Mouse (Mus musculus) forebrain, embryonic 12.5 days (tissue): ENCODE measurements around the gene Chrdl2. TPM values are rescaled to one million over a fixed set of nuclear protein-coding genes. Genes with fewer than 3 reads are reported as not detected.
"Not testable (repeated sequence)": the region's sequence is repeated elsewhere in the genome, so short reads cannot be mapped to it uniquely, and the experiment has no call there.

Experiments
- ATAC-seq: fragments of 200-750 bp; cut with Nextera tagmentation; 2 replicates; pipeline ENCODE4 v1.8.0; 2017; ENCODE audit warnings: moderate TSS enrichment; ENCODE audit not compliant: low FRiP score
- H3K27ac ChIP-seq: fragments of 300-500 bp; sonication (generic); 2 replicates; pipeline ENCODE4 v1.5.1; 2016; ENCODE audit warnings: mild to moderate bottlenecking
- H3K27me3 ChIP-seq: fragments of 300-500 bp; sonication (generic); 2 replicates; pipeline ENCODE4 v1.6.1; 2016; ENCODE audit warnings: mild to moderate bottlenecking
- H3K36me3 ChIP-seq: fragments of 300-500 bp; sonication (generic); replicated peaks from 2 replicates; pipeline ENCODE4 v1.6.1; 2016; ENCODE audit warnings: mild to moderate bottlenecking
- H3K4me1 ChIP-seq: fragments of 300-500 bp; sonication (generic); 2 replicates; pipeline ENCODE4 v1.6.1; 2016
- H3K4me2 ChIP-seq: fragments of 300-500 bp; sonication (generic); 2 replicates; pipeline ENCODE4 v1.6.1; 2016; ENCODE audit warnings: mild to moderate bottlenecking, moderate library complexity
- H3K4me3 ChIP-seq: fragments of 300-500 bp; sonication (generic); replicated peaks from 2 replicates; pipeline ENCODE4 v1.5.1; 2016; ENCODE audit warnings: mild to moderate bottlenecking
- H3K9ac ChIP-seq: fragments of 300-500 bp; sonication (generic); 2 replicates; pipeline ENCODE4 v1.6.1; 2016; ENCODE audit warnings: mild to moderate bottlenecking
- H3K9me3 ChIP-seq: fragments of 300-500 bp; sonication (generic); 2 replicates; pipeline ENCODE4 v1.6.1; 2016
- WGBS: fragments of 180-500 bp; shearing (Covaris S2); methylation state at CpG from one replicate; pipeline ENCODE4 v1.1.7; 2016; 5-methylcytosine and 5-hydroxymethylcytosine counted together
- polyA plus RNA-seq: library from polyadenylated mRNA; unstranded; fragments of >200 nt; fragmentation: Nextera tagmentation; extraction: Ambion mirVana; gene quantifications from 2 replicates; pipeline ENCODE4 v1.2.1, GENCODE M21; 2016

Gene Chrdl2
- polyA plus RNA-seq, 1 experiment from 2014 or later, result 0.20 TPM

- H3K27ac ChIP-seq, H3K36me3 ChIP-seq, H3K9me3 ChIP-seq, H3K9ac ChIP-seq, H3K4me3 ChIP-seq, ATAC-seq, H3K4me1 ChIP-seq, H3K27me3 ChIP-seq, H3K4me2 ChIP-seq: not testable (repeated sequence)
- 93% methylated on average over 2 of the region's 2 CpGs for WGBS
Measured at GRCm38 (mm10) chr7:100052991-100053390, 47.0 kb downstream of the Chrdl2 start.

DNA sequence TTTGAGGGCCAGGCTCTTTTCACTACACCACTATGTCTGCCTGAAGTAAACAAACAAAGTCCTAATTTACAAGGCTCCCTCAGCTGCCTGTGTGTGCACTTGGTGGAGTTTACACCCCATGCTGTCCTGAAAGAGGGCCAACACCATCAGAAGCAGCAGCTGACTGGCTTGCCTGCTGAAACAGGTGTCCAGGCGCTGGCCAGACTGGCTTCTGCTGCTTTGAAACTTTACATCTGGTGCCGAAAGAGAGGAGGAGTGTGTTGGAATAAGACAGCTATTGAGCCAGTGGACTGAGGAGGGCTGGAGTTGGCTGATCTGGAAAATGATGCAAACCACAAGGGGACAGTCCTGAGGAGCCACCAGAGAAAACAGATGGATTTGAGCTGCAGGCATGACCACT is 68.0 kb downstream of the Chrdl2 start:
- H3K36me3 ChIP-seq, result peaks cover 8% of the 10 kb centered on the region
- no peaks in the 10 kb centered on the region for H3K4me1 ChIP-seq
- no peak overlapping the region for H3K4me2 ChIP-seq
- no peaks in the 10 kb centered on the region for H3K27me3 ChIP-seq
- ATAC-seq, result no peak
- 95% methylated on average over 2 of the region's 2 CpGs for whole genome bisulfite sequencing
- H3K9ac ChIP-seq, result no peak overlapping the region
- no peak overlapping the region for H3K4me3 ChIP-seq
- H3K27ac ChIP-seq, result no peak overlapping the region
- H3K9me3 ChIP-seq, result no peaks in the 10 kb centered on the region

DNA sequence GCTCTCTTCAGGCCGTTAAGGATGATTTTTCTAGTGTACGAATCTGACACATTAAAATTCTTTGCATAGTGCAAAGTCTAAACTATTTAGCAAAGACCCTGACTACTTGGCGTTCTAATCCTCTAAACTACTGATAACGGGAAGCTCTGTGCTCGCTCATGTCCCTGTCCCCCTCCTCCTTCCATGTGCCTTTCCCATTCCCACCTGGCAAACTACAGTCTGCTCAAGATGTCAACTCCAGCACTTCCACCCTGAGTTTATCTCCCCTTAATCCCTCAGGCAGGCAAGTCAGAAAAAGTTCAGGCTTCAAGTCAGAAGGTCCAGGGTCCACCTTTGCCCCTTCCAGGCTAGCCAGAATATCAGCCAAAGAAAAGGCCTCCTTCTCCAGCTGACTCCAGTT is 70.3 kb downstream of the Chrdl2 start:
- Histone ChIP-seq H3K9ac (no peak overlapping the region), H3K4me2 (no peak overlapping the region), H3K27me3 (no peaks in the 10 kb centered on the region), H3K27ac (no peak overlapping the region), H3K9me3 (no peaks in the 10 kb centered on the region), H3K4me1 (no peaks in the 10 kb centered on the region), H3K4me3 (no peak overlapping the region), H3K36me3 (peaks cover 18% of the 10 kb centered on the region)
- ATAC-seq, result no peak
- 91% methylated on average over 5 of the region's 5 CpGs for WGBS

DNA sequence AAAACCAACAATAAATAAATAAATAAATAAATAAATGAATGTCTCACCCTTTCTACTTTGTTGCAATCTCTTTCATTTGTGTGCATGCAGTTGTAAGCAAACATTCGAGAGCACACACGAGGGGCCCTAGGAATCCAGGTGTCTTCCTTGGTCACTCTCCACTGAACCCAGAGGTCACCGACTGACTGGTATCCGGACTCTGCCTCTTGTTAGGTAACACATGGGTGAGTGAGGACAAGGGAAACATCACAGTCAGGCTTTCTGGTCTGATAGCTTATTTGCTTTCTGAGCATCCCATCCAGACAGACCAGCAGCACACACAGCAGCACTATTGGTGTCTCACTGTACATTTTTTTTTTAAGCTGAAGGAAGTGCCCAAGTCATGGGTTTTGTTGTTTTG is 71.1 kb downstream of the Chrdl2 start:
- 91% methylated on average over 4 of the region's 4 CpGs for WGBS
- peaks cover 21% of the 10 kb centered on the region for H3K36me3 ChIP-seq

GRCm38 (mm10) chr7:100080087-100080781 is 74.3 kb downstream of the Chrdl2 start:
- no peak overlapping the region for H3K9ac ChIP-seq
- no peaks in the 10 kb centered on the region for H3K27me3 ChIP-seq
- no peak overlapping the region for H3K4me3 ChIP-seq
- no peak for ATAC-seq
- no peak overlapping the region for H3K27ac ChIP-seq
- no peaks in the 10 kb centered on the region for H3K9me3 ChIP-seq
- no peaks in the 10 kb centered on the region for H3K4me1 ChIP-seq
- WGBS, result 69% methylated on average over 12 of the region's 12 CpGs
- H3K4me2 ChIP-seq, result no peak overlapping the region
- peaks cover 52% of the 10 kb centered on the region for H3K36me3 ChIP-seq

More for the DNA sequence above, 71.1 kb downstream of the Chrdl2 start:
- Histone ChIP-seq H3K4me1 (no peaks in the 10 kb centered on the region), H3K9ac (no peak overlapping the region), H3K9me3 (no peaks in the 10 kb centered on the region), H3K27me3 (no peaks in the 10 kb centered on the region), H3K4me2 (no peak overlapping the region), H3K27ac (no peak overlapping the region), H3K4me3 (no peak overlapping the region)
- no peak for ATAC-seq

- Histone ChIP-seq H3K27me3 (no peaks in the 10 kb centered on the region), H3K4me2 (no peak overlapping the region), H3K9me3 (no peaks in the 10 kb centered on the region), H3K4me1 (peaks cover 3% of the 10 kb centered on the region; the same call in 1 of the 2 replicates), H3K9ac (no peak overlapping the region), H3K4me3 (no peak overlapping the region), H3K36me3 (peaks cover 72% of the 10 kb centered on the region), H3K27ac (no peak overlapping the region)
- no peak for ATAC-seq
- WGBS, result 96% methylated on average over 6 of the region's 6 CpGs
Measured at GRCm38 (mm10) chr7:100082836-100083235, 76.9 kb downstream of the Chrdl2 start.

DNA sequence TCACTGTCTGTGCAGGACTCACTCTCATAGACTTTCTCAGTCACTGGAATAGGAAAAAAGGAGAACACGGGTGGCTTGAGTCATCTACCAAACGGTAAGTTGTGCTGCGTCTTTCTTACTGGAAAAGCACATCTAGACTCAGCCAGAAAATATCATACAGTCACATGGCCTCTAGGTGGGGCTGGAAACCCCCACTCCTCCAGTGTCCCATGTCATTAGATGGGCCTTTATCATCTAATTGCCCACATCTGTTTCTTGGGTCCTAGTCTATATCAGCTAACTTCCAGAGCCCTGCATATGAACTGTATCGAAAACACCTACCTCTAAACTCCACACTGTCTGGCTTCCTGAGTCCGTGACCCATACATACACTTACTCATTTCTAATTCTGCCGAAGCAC is 77.8 kb downstream of the Chrdl2 start:
- Histone ChIP-seq H3K4me3 (no peak overlapping the region), H3K4me2 (no peak overlapping the region), H3K9ac (no peak overlapping the region), H3K36me3 (peaks cover 77% of the 10 kb centered on the region), H3K4me1 (peaks cover 3% of the 10 kb centered on the region; the same call in 1 of the 2 replicates), H3K9me3 (no peaks in the 10 kb centered on the region), H3K27ac (no peak overlapping the region), H3K27me3 (no peaks in the 10 kb centered on the region)
- no peak for ATAC-seq
- 85% methylated on average over 6 of the region's 6 CpGs for WGBS

Other genes starting within 250 kb of the Chrdl2 start
- gene Olfr521, start 242.7 kb upstream of the Chrdl2 start, polyA plus RNA-seq, result not detected in 2 replicates
- gene Neu3, start 177.8 kb upstream of the Chrdl2 start, polyA plus RNA-seq, result 1.5 and 1.8 TPM in 2 replicates
- gene Xrra1, start 147.1 kb upstream of the Chrdl2 start, polyA plus RNA-seq, result 0.37 and 0.67 TPM in 2 replicates
- gene Spcs2, start 142.7 kb upstream of the Chrdl2 start, polyA plus RNA-seq, result 340 and 347 TPM in 2 replicates
- gene Rnf169, start 25.7 kb upstream of the Chrdl2 start, polyA plus RNA-seq, result 6.0 and 7.1 TPM in 2 replicates
- gene Pold3, start 115.4 kb downstream of the Chrdl2 start, polyA plus RNA-seq, result 98.4 and 98.7 TPM in 2 replicates
- gene Lipt2, start 153.1 kb downstream of the Chrdl2 start, polyA plus RNA-seq, result 14.4 and 14.9 TPM in 2 replicates
- 2.0 and 3.0 TPM in 2 replicates for gene Kcne3, start 170.3 kb downstream of the Chrdl2 start, polyA plus RNA-seq
- gene Pgm2l1, start 221.2 kb downstream of the Chrdl2 start, polyA plus RNA-seq, result 8.0 and 8.9 TPM in 2 replicates